Mouse (Mus musculus): ENCODE measurements around the gene Prep.

GRCm38 (mm10) chr10:45118389-45118788 lies 51.4 kb downstream of the Prep start:
- TF ChIP-seq POLR2A (IDR thresholded peaks at IDR 0.05; ENCODE audit: insufficient read length, low read depth) = no peak
- TF ChIP-seq CEBPB (IDR thresholded peaks at IDR 0.05; ENCODE audit: insufficient read depth, poor library complexity, severe bottlenecking) = no peak
- no peak for TF ChIP-seq USF1 (IDR thresholded peaks at IDR 0.05; ENCODE audit: low read depth)
- TF ChIP-seq MAX (IDR thresholded peaks at IDR 0.05; ENCODE audit: low read depth) = no peak
- TF ChIP-seq SRF (IDR thresholded peaks at IDR 0.05; ENCODE audit: control insufficient read depth, insufficient read length, low read depth) = no peak
- TF ChIP-seq POLR2AphosphoS2 (IDR thresholded peaks at IDR 0.05; ENCODE audit: insufficient read length, low read depth) = no peak
- no peak for TF ChIP-seq TCF3 (IDR thresholded peaks at IDR 0.05; ENCODE audit: insufficient read length, low read depth)
- no peak for TF ChIP-seq TCF12 (IDR thresholded peaks at IDR 0.05; ENCODE audit: insufficient read depth, poor library complexity, severe bottlenecking)
- no peak for TF ChIP-seq E2F4 (IDR thresholded peaks at IDR 0.05; ENCODE audit: insufficient read depth)
- no peak for TF ChIP-seq MYOD1 (IDR thresholded peaks at IDR 0.05; ENCODE audit: control insufficient read depth in 1 of 3, insufficient read length in 2 of 3, low read depth in 2 of 3)
